Comparison of ENCODE assay signal across 18 mouse cellular contexts in genomic region chr5:33998505-33998877, GRCm38 (mm10). TPM values are rescaled to one million over a fixed set of nuclear protein-coding genes. Genes with fewer than 3 reads are reported as not detected.
DNase-seq lines count a peak whose midpoint lies in the region; ATAC-seq and TF ChIP-seq lines count a peak whose summit lies in the region.
"Had no signal": no experiment of that assay in that cellular context is flagged by ENCODE, and none has a peak within 500 bp of the region (broad histone marks: within the 10 kb centered on the region; RNA-seq: fewer than 3 reads in every experiment).

No protein-coding gene starts in this region.

- no peaks in the 10 kb centered on the region for H3K27me3 ChIP-seq in forebrain, postnatal 0 days (ENCODE audit: insufficient read depth, low read length)
- peaks cover 8% of the 10 kb centered on the region; the same call in 1 of the 2 replicates for H3K27me3 ChIP-seq in midbrain, embryonic 11.5 days (ENCODE audit: control insufficient read depth, insufficient read depth, low read length)

- intact Hi-C loops in gastrocnemius, postnatal 36 days (cut with DNase I), result no loop called here

- WGBS in forebrain, postnatal 0 days, result 84% methylated on average over 3 of the region's 3 CpGs
- WGBS in midbrain, embryonic 11.5 days, result 90% methylated on average over 3 of the region's 3 CpGs
- WGBS in olfactory bulb, adult 2 months, result 50% methylated on average over 3 of the region's 3 CpGs

- no peak overlapping the region for H3K27ac ChIP-seq in forebrain, postnatal 0 days (ENCODE audit: low read depth, low read length)
- H3K27ac ChIP-seq in midbrain, embryonic 11.5 days (ENCODE audit: low read depth, low read length), result no peak overlapping the region
- H3K27ac ChIP-seq in olfactory bulb, adult 2 months (ENCODE audit: insufficient read depth, low read depth, low read length), result peak overlapping the region; percentile 90; the same call in 1 of the 2 replicates
- H3K27ac ChIP-seq: stomach, embryonic 15.5 days had no signal

- H3K9ac ChIP-seq in forebrain, postnatal 0 days, result 0 out of 2 replicates have a peak overlapping the region, but pooled peaks have one; percentile 87
- no peak overlapping the region; the same call in 1 of the 2 replicates for H3K9ac ChIP-seq in midbrain, embryonic 11.5 days (ENCODE audit: low read length)
- H3K9ac ChIP-seq: liver, postnatal 0 days; stomach, embryonic 15.5 days had no signal

- no peak for TF ChIP-seq POLR2A in olfactory bulb, adult 2 months (IDR thresholded peaks at IDR 0.05; ENCODE audit: insufficient read depth, low read depth, low read length)

- peak overlapping the region; percentile 71 for H3K4me3 ChIP-seq in forebrain, postnatal 0 days (ENCODE audit: low read depth, low read length)
- no peak overlapping the region for H3K4me3 ChIP-seq in midbrain, embryonic 11.5 days (ENCODE audit: low read depth, low read length)
- H3K4me3 ChIP-seq in olfactory bulb, adult 2 months (ENCODE audit: insufficient read depth, low read depth, low read length), result peak overlapping the region; percentile 86
- H3K4me3 ChIP-seq: erythroblast, embryonic 14.5 days; myocyte had no signal

- no peaks in the 10 kb centered on the region for H3K9me3 ChIP-seq in forebrain, postnatal 0 days (ENCODE audit: low read length)
- H3K9me3 ChIP-seq in midbrain, embryonic 11.5 days (ENCODE audit: control insufficient read depth, low read length), result no peaks in the 10 kb centered on the region
- H3K9me3 ChIP-seq: stomach, embryonic 15.5 days had no signal

- peak; percentile 2 for DNase-seq in gastrocnemius, postnatal 25 days
- no peak for DNase-seq in gastrocnemius, postnatal 36 days
- DNase-seq in forebrain, postnatal 0 days, result no peak
- DNase-seq in midbrain, embryonic 11.5 days (ENCODE audit: low spot score, missing footprints), result peak; percentile 79
- no peak for DNase-seq in testis, postnatal 10 days (ENCODE audit: low spot score)
- no peak for DNase-seq in cerebellum, postnatal 36 days
- DNase-seq: adrenal gland, postnatal 36 days; heart, postnatal 4 days; kidney, adult 2 months; kidney, postnatal 4 days; liver, postnatal 0 days; thymus, postnatal 14 days had no signal

- peaks cover 30% of the 10 kb centered on the region for H3K4me1 ChIP-seq in forebrain, postnatal 0 days (ENCODE audit: insufficient read depth)
- H3K4me1 ChIP-seq in midbrain, embryonic 11.5 days (ENCODE audit: control insufficient read depth, insufficient read depth, low read length), result peaks cover 20% of the 10 kb centered on the region
- peaks cover 62% of the 10 kb centered on the region for H3K4me1 ChIP-seq in olfactory bulb, adult 2 months (ENCODE audit: control insufficient read depth, insufficient read depth, low read length)

- peak overlapping the region; percentile 78 for H3K4me2 ChIP-seq in forebrain, postnatal 0 days (ENCODE audit: low read depth)
- H3K4me2 ChIP-seq in midbrain, embryonic 11.5 days, result peak overlapping the region; percentile 96

- no peak for ATAC-seq in forebrain, postnatal 0 days
- ATAC-seq in midbrain, embryonic 11.5 days (ENCODE audit: low FRiP score), result no peak
- no peak for ATAC-seq in cerebellum, adult (ENCODE audit: insufficient number of reproducible peaks, low FRiP score, low TSS enrichment)
- ATAC-seq: liver, postnatal 0 days had no signal

- no peak for TF ChIP-seq CTCF in forebrain, postnatal 0 days (IDR thresholded peaks at IDR 0.05; ENCODE audit: low read depth)
- no peak for TF ChIP-seq CTCF in olfactory bulb, adult 2 months (IDR thresholded peaks at IDR 0.05; ENCODE audit: insufficient read depth, low read depth, low read length)

- H3K36me3 ChIP-seq in forebrain, postnatal 0 days (ENCODE audit: insufficient read depth), result peaks cover 33% of the 10 kb centered on the region; the same call in 1 of the 2 replicates
- H3K36me3 ChIP-seq in midbrain, embryonic 11.5 days (ENCODE audit: control insufficient read depth, insufficient read depth, low read length), result no peaks in the 10 kb centered on the region
- H3K36me3 ChIP-seq: stomach, embryonic 15.5 days had no signal

RNA-seq across cellular contexts. Expression of gene Nat8l, which starts 2.7 kb away (rescaled TPM):
- under 1 TPM; 0.08 to 0.59 TPM for total RNA-seq in gastrocnemius, postnatal 25 days (2021)
- under 1 TPM; 0.05 to 0.20 TPM for total RNA-seq in gastrocnemius, postnatal 36 days (2021)
- 28.1 and 31.8 TPM in 2 replicates for total RNA-seq in forebrain, postnatal 0 days (2014; rRNA removed)
- polyA plus RNA-seq in forebrain, postnatal 0 days (2015; fragmentation: Nextera tagmentation; extraction: Ambion mirVana), result 4.3 and 4.9 TPM in 2 replicates
- 1.0 and 1.6 TPM in 2 replicates for polyA plus RNA-seq in midbrain, embryonic 11.5 days (2014; fragmentation: Nextera tagmentation; extraction: Ambion mirVana)
- polyA plus RNA-seq in olfactory bulb, adult 2 months (2012; ENCODE audit: insufficient read depth, insufficient read length, low replicate concordance, missing spikeins), result 93.3 TPM in 1 of 2 replicates, not detected in the other

RNA-seq across cellular contexts. Expression of gene Gm1673, which starts 15.3 kb away (rescaled TPM):
- not detected for total RNA-seq in gastrocnemius, postnatal 25 days (2021)
- not detected for total RNA-seq in gastrocnemius, postnatal 36 days (2021)
- total RNA-seq in forebrain, postnatal 0 days (2014; rRNA removed), result 539 and 762 TPM in 2 replicates
- 747 and 963 TPM in 2 replicates for polyA plus RNA-seq in forebrain, postnatal 0 days (2015; fragmentation: Nextera tagmentation; extraction: Ambion mirVana)
- polyA plus RNA-seq in midbrain, embryonic 11.5 days (2014; fragmentation: Nextera tagmentation; extraction: Ambion mirVana), result 231 and 252 TPM in 2 replicates
- polyA plus RNA-seq in olfactory bulb, adult 2 months (2012; ENCODE audit: insufficient read depth, insufficient read length, low replicate concordance, missing spikeins), result not detected in 2 replicates
- total RNA-seq: gastrocnemius, adult 18-20 months had no signal
- polyA plus RNA-seq: erythroblast, embryonic 14.5 days had no signal

Comparison
In these comparisons a context has a peak if more than half of its experiments do, and no peak if none do; other contexts are left out.
1. DNase-seq: peak in gastrocnemius, postnatal 25 days (single experiment) and midbrain, embryonic 11.5 days (single experiment); none in gastrocnemius, postnatal 36 days (0 of 2), forebrain, postnatal 0 days (single experiment), testis, postnatal 10 days (single experiment) and cerebellum, postnatal 36 days (0 of 2).
2. RNA of gene Nat8l, which starts 2.7 kb away (total RNA-seq): 28.1 to 31.8 TPM in forebrain, postnatal 0 days; 0.08 to 0.59 TPM in gastrocnemius, postnatal 25 days and 0.05 to 0.20 TPM in gastrocnemius, postnatal 36 days; every median in the first group is over 10 times any median in the second.
3. RNA of gene Gm1673, which starts 15.3 kb away (total RNA-seq): 539 to 762 TPM in forebrain, postnatal 0 days; not detected in gastrocnemius, postnatal 25 days and not detected in gastrocnemius, postnatal 36 days; every median in the first group is over 100 times any median in the second.